Mouse (Mus musculus): Measurements from ENCODE around the gene Atp5mpl. TPM values are rescaled to one million over a fixed set of nuclear protein-coding genes. Genes with fewer than 3 reads are reported as not detected.

Gene Atp5mpl
- polyA plus RNA-seq, 1 experiment from 2014 or later: 571 TPM

DNA sequence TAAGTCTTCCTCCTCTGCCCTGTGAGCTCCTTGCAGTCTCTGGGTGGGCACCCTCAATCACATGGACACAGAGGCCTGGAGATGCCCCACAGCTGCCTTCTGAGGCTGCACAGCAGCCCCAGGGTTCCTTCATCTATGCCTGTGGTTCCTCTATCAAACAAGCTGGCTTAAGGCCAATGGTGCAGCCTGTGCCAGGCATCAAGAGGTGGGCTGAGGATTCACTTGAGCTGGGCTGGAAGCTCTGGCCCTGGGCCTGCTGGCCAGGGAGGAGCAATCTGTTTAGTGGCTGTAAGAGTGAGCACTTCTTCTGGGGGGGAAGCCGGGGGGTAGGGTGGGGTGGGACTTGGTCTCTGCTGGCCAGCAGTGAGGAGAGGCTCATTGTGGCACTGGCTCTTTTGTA, 39.4 kb downstream of the Atp5mpl start:
- H3K9me3 ChIP-seq (ENCODE audit: control insufficient read depth, low read length): no peaks in the 10 kb centered on the region
- H3K27ac ChIP-seq (ENCODE audit: low read length): no peak overlapping the region
- peaks cover 5% of the 10 kb centered on the region; the same call in 1 of the 2 replicates for H3K4me1 ChIP-seq (replicated peaks; ENCODE audit: control insufficient read depth, insufficient read depth, low read length)
- WGBS: 63% methylated on average over 1 of the region's 1 CpGs
- H3K9ac ChIP-seq (replicated peaks; ENCODE audit: low read depth, low read length): no peak overlapping the region
- no peak overlapping the region for H3K4me3 ChIP-seq (replicated peaks; ENCODE audit: low read length)
- H3K4me2 ChIP-seq (ENCODE audit: low read length): no peak overlapping the region
- no peak for ATAC-seq
- H3K36me3 ChIP-seq (ENCODE audit: control insufficient read depth, insufficient read depth): no peaks in the 10 kb centered on the region
- H3K27me3 ChIP-seq (replicated peaks; ENCODE audit: control insufficient read depth, insufficient read depth, low read length): no peaks in the 10 kb centered on the region

GRCm38 (mm10) chr12:111923117-111923516, 43.7 kb downstream of the Atp5mpl start:
- H3K9ac ChIP-seq (replicated peaks; ENCODE audit: low read depth, low read length): no peak overlapping the region
- H3K27ac ChIP-seq (ENCODE audit: low read length): no peak overlapping the region
- no peaks in the 10 kb centered on the region for H3K36me3 ChIP-seq (ENCODE audit: control insufficient read depth, insufficient read depth)
- H3K4me3 ChIP-seq (replicated peaks; ENCODE audit: low read length): no peak overlapping the region
- H3K9me3 ChIP-seq (ENCODE audit: control insufficient read depth, low read length): no peaks in the 10 kb centered on the region
- no peak for ATAC-seq
- no peak overlapping the region for H3K4me2 ChIP-seq (ENCODE audit: low read length)
- H3K27me3 ChIP-seq (replicated peaks; ENCODE audit: control insufficient read depth, insufficient read depth, low read length): no peaks in the 10 kb centered on the region
- WGBS: 87% methylated on average over 6 of the region's 6 CpGs
- H3K4me1 ChIP-seq (replicated peaks; ENCODE audit: control insufficient read depth, insufficient read depth, low read length): peaks cover 5% of the 10 kb centered on the region; the same call in 1 of the 2 replicates

DNA sequence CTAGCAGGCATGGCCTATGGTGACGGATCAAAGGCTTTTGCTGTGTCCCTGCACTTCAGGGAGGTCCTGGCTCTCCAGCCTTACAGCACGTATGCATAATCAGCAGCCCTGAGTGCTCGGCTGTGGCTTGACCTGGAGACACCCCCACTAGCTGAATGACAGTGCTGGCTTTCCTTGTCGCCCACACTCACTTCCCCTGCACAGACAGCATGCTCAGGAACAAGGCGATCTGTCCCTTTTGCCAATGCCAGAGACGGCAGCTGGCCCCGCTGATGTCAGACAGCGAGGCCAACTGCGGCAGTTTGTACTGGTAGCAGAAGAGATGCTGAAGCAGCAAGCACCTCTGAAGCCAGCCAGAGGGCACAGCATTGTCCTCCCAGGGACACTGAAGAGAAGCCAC, 46.7 kb downstream of the Atp5mpl start:
- Histone ChIP-seq H3K27ac (ENCODE audit: low read length) (no peak overlapping the region), H3K9ac (replicated peaks; ENCODE audit: low read depth, low read length) (no peak overlapping the region), H3K36me3 (ENCODE audit: control insufficient read depth, insufficient read depth) (no peaks in the 10 kb centered on the region), H3K4me1 (replicated peaks; ENCODE audit: control insufficient read depth, insufficient read depth, low read length) (no peaks in the 10 kb centered on the region), H3K9me3 (ENCODE audit: control insufficient read depth, low read length) (no peaks in the 10 kb centered on the region), H3K4me3 (replicated peaks; ENCODE audit: low read length) (no peak overlapping the region), H3K27me3 (replicated peaks; ENCODE audit: control insufficient read depth, insufficient read depth, low read length) (no peaks in the 10 kb centered on the region), H3K4me2 (ENCODE audit: low read length) (no peak overlapping the region)
- ATAC-seq: no peak
- WGBS: 45% methylated on average over 9 of the region's 9 CpGs

- H3K4me3 ChIP-seq (replicated peaks; ENCODE audit: low read length): no peak overlapping the region
- no peak overlapping the region for H3K4me2 ChIP-seq (ENCODE audit: low read length)
- no peaks in the 10 kb centered on the region for H3K36me3 ChIP-seq (ENCODE audit: control insufficient read depth, insufficient read depth)
- WGBS: 45% methylated on average over 12 of the region's 12 CpGs
- no peak for ATAC-seq
- no peaks in the 10 kb centered on the region for H3K4me1 ChIP-seq (replicated peaks; ENCODE audit: control insufficient read depth, insufficient read depth, low read length)
- no peaks in the 10 kb centered on the region for H3K27me3 ChIP-seq (replicated peaks; ENCODE audit: control insufficient read depth, insufficient read depth, low read length)
- H3K9ac ChIP-seq (replicated peaks; ENCODE audit: low read depth, low read length): no peak overlapping the region
- H3K9me3 ChIP-seq (ENCODE audit: control insufficient read depth, low read length): no peaks in the 10 kb centered on the region
- no peak overlapping the region for H3K27ac ChIP-seq (ENCODE audit: low read length)
Observed at GRCm38 (mm10) chr12:111916514-111917217, 50.1 kb downstream of the Atp5mpl start.

GRCm38 (mm10) chr12:111915781-111916180, 51.0 kb downstream of the Atp5mpl start:
- 90% methylated on average over 6 of the region's 6 CpGs for WGBS
- H3K27ac ChIP-seq (ENCODE audit: low read length): no peak overlapping the region
- no peaks in the 10 kb centered on the region for H3K36me3 ChIP-seq (ENCODE audit: control insufficient read depth, insufficient read depth)
- H3K4me3 ChIP-seq (replicated peaks; ENCODE audit: low read length): no peak overlapping the region
- no peak overlapping the region for H3K9ac ChIP-seq (replicated peaks; ENCODE audit: low read depth, low read length)
- ATAC-seq: no peak
- H3K9me3 ChIP-seq (ENCODE audit: control insufficient read depth, low read length): no peaks in the 10 kb centered on the region
- H3K4me1 ChIP-seq (replicated peaks; ENCODE audit: control insufficient read depth, insufficient read depth, low read length): no peaks in the 10 kb centered on the region
- H3K27me3 ChIP-seq (replicated peaks; ENCODE audit: control insufficient read depth, insufficient read depth, low read length): no peaks in the 10 kb centered on the region
- no peak overlapping the region for H3K4me2 ChIP-seq (ENCODE audit: low read length)

DNA sequence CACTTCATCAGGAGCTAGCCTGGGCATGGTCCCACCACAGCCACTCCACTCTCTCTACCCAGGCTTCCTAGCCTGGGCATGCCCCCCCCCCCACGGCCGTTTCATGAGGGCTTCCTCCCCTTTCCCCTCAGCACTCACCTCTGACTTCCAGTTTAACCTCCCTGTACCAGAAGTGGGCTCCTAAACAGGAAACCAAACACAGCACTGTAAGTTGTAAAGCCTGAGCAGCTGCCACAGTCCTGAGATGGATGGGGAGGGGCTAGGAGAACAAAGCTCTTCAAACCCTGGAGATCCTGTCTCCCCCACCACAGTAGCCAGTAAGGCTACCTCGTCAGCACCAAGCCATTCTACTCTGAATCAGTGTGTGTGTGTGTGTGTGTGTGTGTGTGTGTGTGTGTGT, 52.7 kb downstream of the Atp5mpl start:
- ATAC-seq: no peak
- WGBS: 38% methylated on average over 3 of the region's 3 CpGs
- no peak overlapping the region for H3K9ac ChIP-seq (replicated peaks; ENCODE audit: low read depth, low read length)
- H3K4me1 ChIP-seq (replicated peaks; ENCODE audit: control insufficient read depth, insufficient read depth, low read length): no peaks in the 10 kb centered on the region
- H3K27ac ChIP-seq (ENCODE audit: low read length): no peak overlapping the region
- H3K4me2 ChIP-seq (ENCODE audit: low read length): no peak overlapping the region
- no peaks in the 10 kb centered on the region for H3K27me3 ChIP-seq (replicated peaks; ENCODE audit: control insufficient read depth, insufficient read depth, low read length)
- no peak overlapping the region for H3K4me3 ChIP-seq (replicated peaks; ENCODE audit: low read length)
- no peaks in the 10 kb centered on the region for H3K9me3 ChIP-seq (ENCODE audit: control insufficient read depth, low read length)
- no peaks in the 10 kb centered on the region for H3K36me3 ChIP-seq (ENCODE audit: control insufficient read depth, insufficient read depth)

GRCm38 (mm10) chr12:111912802-111913201, 54.0 kb downstream of the Atp5mpl start:
- no peak for ATAC-seq
- H3K9ac ChIP-seq (replicated peaks; ENCODE audit: low read depth, low read length): no peak overlapping the region
- no peak overlapping the region for H3K27ac ChIP-seq (ENCODE audit: low read length)
- 84% methylated on average over 7 of the region's 7 CpGs for WGBS
- H3K9me3 ChIP-seq (ENCODE audit: control insufficient read depth, low read length): no peaks in the 10 kb centered on the region
- no peaks in the 10 kb centered on the region for H3K27me3 ChIP-seq (replicated peaks; ENCODE audit: control insufficient read depth, insufficient read depth, low read length)
- no peak overlapping the region for H3K4me3 ChIP-seq (replicated peaks; ENCODE audit: low read length)
- peaks cover 5% of the 10 kb centered on the region; the same call in 1 of the 2 replicates for H3K4me1 ChIP-seq (replicated peaks; ENCODE audit: control insufficient read depth, insufficient read depth, low read length)
- no peaks in the 10 kb centered on the region for H3K36me3 ChIP-seq (ENCODE audit: control insufficient read depth, insufficient read depth)
- H3K4me2 ChIP-seq (ENCODE audit: low read length): no peak overlapping the region

DNA sequence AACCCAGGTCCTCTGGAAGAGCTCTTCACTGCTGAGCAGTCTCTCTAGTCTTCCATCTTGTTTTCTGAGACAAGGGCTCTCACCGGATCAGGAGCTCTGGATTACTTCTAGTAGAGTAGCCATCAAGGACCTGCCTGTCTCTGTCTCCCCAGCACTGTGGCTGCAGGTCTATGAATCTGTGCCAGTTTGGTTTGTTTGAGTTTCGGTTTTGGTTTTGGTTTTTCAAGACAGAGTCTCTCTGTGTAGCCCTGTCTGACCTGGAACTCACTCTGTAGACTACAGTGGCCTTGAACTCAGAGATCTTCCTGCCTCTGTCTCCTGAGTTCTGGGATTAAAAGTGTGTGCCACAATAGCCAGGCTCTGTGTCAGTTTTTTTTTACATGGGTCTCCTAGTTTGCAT, 55.0 kb downstream of the Atp5mpl start:
- no peaks in the 10 kb centered on the region for H3K9me3 ChIP-seq (ENCODE audit: control insufficient read depth, low read length)
- no peak overlapping the region for H3K4me3 ChIP-seq (replicated peaks; ENCODE audit: low read length)
- ATAC-seq: no peak
- H3K27me3 ChIP-seq (replicated peaks; ENCODE audit: control insufficient read depth, insufficient read depth, low read length): no peaks in the 10 kb centered on the region
- no peak overlapping the region for H3K27ac ChIP-seq (ENCODE audit: low read length)
- no peaks in the 10 kb centered on the region for H3K36me3 ChIP-seq (ENCODE audit: control insufficient read depth, insufficient read depth)
- no peak overlapping the region for H3K9ac ChIP-seq (replicated peaks; ENCODE audit: low read depth, low read length)
- WGBS: 95% methylated on average over 2 of the region's 2 CpGs
- no peak overlapping the region for H3K4me2 ChIP-seq (ENCODE audit: low read length)
- peaks cover 11% of the 10 kb centered on the region for H3K4me1 ChIP-seq (replicated peaks; ENCODE audit: control insufficient read depth, insufficient read depth, low read length)
